Mouse (Mus musculus) liver, postnatal 0 days (tissue): Measurements from ENCODE around the gene Tctn3.
"Not testable (repeated sequence)": the region's sequence is repeated elsewhere in the genome, so short reads cannot be mapped to it uniquely, and the experiment has no call there.

ENCODE experiments used
- CTCF ChIP-seq: sonication (generic); IDR thresholded peaks from 2 replicates; pipeline ENCODE4 v1.5.1; 2016; ENCODE audit warnings: antibody characterized with exemption, low read depth
- EP300 ChIP-seq: IDR thresholded peaks from 2 replicates; pipeline ENCODE4 v1.6.1; 2016; ENCODE audit warnings: antibody characterized with exemption, low read depth, mild to moderate bottlenecking

DNA sequence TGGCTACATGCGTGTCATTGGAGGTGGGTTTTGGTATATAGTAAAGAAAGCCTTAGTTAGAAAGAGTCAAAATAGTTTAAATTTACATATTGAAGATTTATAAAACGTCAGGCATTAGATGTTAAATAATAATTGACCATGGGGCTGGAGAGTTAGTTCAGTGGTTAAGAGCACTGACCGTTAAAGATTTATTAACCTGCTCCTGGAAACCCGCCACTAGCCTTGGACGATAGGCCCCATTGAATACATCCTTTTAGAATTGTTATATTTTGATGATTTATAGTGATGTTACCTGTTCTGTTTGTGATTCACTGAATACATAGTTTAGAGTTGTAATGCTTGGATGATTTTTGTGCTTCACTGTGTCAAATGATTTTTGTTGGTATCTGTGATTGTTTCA, 11.2 kb downstream of the Tctn3 start:
- TF ChIP-seq CTCF, EP300: not testable (repeated sequence)
